Mouse (Mus musculus) spleen, adult 12 weeks (tissue): Measurements from ENCODE around the gene Slamf1.
"Not testable (repeated sequence)": the region's sequence is repeated elsewhere in the genome, so short reads cannot be mapped to it uniquely, and the experiment has no call there.

Experiments
- DNase-seq: peaks from one replicate; pipeline ENCODE4 v3.0.0; 2022; ENCODE audit warnings: low spot score

Slamf1 gene

DNA sequence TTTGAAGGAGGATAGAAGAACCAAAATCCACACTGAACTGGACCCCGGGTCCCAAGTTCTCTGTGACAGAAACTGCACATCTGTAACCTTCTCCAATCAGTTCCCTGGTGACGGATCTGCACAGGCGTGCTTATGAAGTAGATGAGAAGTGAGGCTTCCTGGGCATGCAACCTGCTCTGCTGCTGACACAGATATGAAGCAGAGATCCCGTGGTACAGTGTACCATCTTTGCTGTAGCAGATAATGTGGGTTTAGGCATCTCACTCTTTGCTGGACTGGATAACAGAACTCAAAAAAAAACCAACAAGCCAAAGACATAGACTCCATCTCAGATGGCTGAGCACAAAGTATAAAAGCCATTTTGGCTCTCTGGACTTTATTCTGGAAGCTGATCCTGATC is 32.7 kb downstream of the Slamf1 start:
- no peak for DNase-seq

DNA sequence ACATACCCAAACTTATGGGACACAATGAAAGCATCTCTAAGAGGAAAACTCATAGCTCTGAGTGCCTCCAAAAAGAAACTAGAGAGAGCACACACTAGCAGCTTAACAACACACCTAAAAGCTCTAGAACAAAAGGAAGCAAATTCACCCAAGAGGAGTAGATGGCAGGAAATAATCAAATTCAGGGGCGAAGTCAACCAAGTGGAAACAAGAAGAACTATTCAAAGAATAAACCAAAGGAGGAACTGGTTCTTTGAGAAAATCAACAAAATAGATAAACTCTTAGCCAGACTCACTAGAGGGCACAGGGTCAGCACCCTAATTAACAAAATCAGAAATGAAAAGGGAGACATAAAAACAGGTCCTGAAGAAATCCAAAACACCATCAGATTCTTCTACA is 44.1 kb downstream of the Slamf1 start:
- DNase-seq = not testable (repeated sequence)

DNA sequence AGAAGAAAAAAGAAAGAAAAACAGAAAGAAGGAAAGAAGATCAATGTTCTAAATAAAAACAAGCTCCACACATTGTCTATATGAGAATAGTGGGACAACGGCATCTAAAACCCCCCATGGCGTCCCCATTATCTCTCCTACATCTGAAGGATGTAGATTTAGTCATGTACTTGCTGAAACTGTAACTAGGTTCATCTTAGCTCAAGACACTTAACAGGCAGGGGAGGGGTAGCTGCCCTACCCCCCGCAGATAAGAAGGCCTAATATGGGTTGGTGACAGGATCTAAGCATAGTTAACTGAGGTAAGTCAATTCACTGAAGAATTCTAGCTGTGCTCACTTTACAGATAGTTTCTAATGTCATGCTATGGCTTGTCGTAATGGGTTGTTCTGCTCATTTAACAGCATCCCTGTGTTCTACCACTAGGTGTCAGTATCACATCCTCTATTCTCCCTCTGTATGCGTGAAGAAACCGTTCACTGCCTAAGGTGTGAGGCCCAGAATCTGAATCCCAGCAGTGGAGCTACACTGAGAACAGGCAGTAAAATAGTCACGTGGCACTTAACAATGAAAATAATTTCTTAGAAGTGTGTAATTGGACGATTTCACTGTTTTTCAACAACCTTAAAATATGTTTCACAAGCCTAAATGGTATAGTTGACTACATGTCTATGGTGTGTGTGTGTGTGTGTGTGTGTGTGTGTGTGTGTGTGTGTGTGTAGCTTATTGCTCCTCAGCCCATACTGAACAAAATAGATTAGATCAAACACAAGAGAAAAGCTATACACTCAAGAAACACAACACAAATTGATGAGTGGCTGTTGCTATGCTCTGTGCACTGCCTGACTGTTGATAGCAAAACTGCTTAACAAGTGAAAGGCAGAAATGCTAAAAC is 48.9 kb downstream of the Slamf1 start:
- DNase-seq = peak; percentile 5

DNA sequence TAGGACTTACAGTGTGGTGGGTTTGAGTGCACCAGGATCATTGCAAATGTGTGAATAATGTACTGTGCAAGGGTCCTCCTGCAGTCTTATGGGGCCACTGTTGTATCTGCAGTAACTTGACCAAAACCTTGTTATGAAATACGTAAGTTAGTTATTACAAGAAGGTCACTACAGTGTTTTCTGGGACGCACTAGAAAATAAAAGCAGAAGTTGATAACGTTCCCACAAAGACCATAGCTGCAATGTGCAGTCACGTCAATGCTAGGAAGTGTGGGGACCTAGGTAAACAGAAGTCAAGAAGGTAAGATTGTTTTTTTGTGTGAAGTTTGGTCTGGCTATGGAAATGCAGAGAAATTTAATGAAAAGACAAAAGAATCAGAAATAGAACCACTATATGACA is 50.1 kb downstream of the Slamf1 start:
- DNase-seq = no peak

DNA sequence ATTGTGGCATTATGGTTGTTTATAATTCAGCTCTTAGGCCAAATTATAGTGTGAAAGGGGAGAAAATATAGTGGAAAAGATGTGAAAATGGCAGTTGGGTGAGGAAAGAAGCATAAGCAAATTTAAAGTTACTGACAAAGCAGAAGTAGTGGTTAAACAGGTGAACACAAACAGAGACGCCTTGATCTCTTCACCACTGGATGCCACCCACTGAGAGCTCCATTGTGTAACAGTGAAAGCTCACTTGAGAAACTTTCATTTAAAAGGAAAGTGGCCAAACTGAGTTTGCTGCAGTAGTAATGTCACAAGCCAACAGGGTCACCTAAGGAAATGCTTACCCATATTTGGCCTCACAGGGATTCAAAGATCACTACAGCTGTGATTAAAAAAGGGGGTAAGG is 54.4 kb downstream of the Slamf1 start:
- DNase-seq = no peak

DNA sequence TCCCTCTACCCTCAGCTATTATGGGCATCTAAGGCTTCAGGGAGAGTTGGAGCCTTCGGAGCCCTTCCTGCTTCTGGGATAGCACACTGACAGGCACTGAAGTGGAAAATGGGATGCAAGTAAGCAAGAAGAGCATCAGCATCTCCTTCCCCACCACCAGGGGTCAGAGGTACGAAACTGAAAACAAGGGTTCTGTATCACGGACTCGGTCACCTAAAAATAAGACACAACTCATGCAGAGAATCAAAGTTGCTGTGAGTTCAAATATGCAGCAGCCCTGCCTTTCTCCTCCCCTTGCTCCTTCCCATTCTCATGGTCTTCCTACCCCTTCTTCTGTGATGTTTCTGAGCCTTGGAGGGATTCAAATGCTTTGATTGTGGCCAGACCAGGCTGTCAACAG is 58.5 kb downstream of the Slamf1 start:
- no peak for DNase-seq

DNA sequence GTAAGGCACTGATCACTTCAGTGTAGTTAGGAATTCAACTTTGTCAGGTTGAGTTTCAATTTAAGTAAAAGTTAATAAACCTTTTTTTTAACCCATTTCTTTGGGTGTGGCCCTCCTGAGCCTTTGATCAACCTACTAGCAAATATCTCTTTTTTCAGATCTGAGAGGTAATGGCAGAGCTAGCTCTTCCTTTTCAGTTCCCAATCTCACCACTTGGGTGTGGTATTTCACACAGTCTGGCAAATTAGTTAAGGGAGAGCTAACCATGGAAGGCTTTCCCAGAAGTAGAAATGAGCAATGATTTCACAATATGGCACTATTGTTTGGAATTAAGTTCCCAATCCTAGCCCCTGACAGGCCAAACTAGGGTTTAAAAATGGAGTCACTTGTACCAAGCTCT is 59.2 kb downstream of the Slamf1 start:
- peak; percentile 4 for DNase-seq

DNA sequence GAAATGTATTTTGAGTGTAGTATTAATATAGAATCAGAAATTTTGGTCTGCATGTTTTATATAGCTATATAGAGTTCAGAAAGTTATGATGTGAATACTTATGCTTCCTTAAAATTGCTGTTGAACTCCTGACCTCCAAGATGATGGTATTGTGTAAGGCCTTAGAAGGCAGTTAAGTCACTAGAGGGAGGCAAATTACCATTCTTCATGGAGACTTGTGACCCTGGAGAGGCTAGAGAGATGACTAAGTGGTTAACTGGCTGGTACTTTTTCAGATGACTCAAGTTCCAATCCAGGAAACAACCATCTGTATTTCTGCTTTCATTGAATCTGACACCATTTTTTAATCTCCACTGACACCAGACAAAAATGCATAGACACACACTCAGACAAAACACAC is 60.7 kb downstream of the Slamf1 start:
- DNase-seq = no peak

DNA sequence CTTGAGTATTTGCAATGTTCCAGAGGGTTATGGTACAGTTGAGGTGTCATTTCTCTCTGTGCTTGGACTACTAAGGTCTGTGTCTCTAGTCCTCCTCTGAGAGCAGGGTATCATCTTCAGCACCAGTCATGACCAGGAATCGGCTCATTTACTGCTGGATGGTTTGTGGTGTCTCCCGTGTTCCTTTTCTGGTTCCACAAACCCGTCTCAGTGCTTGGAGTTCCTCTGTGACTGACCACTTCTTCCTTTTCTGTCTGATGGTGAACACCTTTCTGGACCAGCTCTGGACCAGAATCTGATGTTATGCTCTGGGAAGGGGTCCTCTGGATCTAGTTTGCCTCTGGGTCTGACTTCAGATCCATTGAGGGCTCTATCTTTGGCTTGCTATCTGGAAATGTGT is 72.6 kb downstream of the Slamf1 start, which contains the start of gene Cd84:
Gene Cd84 (plus strand): TSS at position 210 of the 400 bp plus-strand sequence.
- DNase-seq = no peak

DNA sequence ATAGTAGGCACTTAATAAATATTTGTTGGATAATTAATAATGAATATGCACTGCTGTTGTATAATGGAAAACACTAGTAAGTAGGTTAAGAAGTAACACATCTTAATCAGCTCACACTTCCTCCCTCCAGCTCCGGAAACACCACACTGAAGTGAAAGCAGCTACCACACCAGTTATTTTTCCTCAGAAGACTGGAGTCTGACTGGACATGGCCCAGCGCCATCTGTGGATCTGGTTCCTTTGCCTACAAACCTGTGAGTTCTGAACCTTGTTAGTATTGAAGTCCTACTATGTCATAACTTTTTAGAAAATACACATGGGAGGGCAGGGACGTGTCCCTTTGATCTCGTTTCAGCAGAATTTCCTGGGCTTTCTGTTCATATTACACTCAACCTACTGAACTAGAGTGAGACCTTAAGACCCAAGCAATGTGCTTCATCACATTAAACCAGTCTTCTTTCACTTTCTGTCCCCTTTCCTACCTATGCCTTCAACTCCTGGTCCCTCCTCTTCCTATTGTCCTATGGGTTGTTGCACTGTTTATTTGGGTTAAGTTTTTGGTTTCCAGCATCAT is 73.6 kb downstream of the Slamf1 start:
- peak; percentile 6 for DNase-seq

DNA sequence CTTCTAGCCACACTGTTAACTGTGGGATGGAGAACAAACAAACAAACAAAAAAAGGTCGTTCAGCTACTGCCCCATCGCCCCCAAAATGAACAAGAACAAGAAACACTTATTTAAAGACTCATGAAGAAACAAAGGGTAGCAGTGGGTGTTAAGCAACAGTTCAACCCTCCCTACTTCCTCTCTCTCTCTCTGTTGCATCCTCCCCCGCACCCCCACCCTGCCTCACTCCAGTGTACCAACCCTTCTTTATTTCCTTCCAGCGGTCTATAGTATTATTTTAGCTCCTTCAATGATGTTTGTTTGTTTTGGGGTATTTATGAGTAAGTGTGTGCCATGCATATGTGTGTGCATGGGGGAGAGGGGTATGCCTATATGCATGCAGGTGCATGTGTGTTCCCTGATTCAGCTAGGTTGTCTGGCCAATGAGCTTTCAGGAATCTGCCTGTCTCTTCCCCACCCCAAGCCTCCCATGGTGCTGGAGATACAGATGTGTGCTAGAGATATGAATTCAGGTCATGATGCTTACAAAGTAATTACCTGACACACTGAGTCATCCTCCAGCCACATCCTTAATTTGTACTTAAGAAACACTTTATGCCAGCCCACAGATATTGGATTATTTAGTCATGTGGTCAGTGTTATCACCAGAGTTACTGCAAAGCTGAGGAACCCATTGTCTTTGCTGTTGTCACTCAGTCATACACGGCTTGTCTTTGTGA is 78.3 kb downstream of the Slamf1 start:
- peak; percentile 19 for DNase-seq

DNA sequence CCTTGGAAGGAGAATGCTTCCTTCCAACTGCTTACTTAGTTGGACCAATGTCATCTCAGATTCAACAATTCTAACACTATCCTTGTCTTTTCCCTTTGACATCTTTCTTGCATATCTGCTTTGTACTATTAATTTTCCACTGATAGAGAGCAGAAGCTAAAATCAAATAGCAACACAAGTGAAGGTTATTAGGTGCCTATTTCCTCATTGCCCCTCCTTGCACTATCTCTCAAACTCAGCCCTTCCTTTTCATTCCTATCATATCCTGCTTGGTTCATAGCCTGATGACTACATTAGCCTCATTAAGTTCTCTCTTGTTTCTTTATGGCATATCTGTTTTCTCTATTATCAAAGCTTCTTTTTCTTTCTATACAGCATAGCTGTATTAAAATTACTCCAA is 81.3 kb downstream of the Slamf1 start:
- no peak for DNase-seq

DNA sequence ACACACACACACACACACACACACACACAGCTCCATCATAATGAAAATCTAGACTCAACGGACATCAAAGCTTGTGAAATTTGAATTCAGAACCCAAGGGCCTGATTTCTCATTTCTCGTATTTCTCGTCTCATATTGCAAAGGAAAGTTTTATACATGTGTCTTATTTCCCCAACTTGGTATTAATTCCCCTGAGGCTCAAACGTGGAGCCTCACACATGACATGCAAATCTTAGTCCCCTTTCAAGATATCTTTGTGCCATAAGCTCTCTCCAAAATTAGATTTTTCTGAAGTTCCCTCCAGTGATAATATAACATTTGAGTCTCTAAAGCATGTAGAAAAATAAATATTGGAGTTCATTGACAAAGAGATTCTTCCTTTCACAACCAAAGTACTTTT is 81.8 kb downstream of the Slamf1 start:
- no peak for DNase-seq

DNA sequence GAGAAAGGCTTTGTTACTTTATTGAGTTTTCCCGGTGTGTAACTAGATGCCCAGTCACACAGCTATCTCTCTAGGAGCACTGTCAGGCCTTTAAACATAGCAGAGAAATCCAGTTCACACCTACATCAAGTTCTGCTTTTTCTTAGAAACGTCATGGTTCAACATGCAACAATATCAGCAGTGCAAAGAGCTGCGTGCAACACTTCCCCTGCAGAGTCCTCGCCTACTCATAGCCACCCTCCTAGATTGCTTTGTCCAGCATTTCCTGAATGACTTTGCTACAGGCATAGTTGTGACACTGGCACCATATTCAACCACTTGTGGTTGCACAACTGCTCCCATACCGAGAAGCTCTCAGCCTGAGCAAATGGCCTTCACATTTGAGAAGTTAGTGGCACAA is 82.5 kb downstream of the Slamf1 start:
- no peak for DNase-seq
